Mouse (Mus musculus) thymus, postnatal 14 days (tissue): ENCODE results near the gene Nup93.

Source experiments
- DNase-seq: peaks from one replicate; pipeline ENCODE4 v3.0.0; 2021

Nup93 gene

GRCm38 (mm10) chr8:94187290-94188002 is 26.9 kb upstream of the Nup93 start:
- DNase-seq = no peak

- no peak for DNase-seq
Measured at GRCm38 (mm10) chr8:94189275-94190031, 24.9 kb upstream of the Nup93 start.

DNA sequence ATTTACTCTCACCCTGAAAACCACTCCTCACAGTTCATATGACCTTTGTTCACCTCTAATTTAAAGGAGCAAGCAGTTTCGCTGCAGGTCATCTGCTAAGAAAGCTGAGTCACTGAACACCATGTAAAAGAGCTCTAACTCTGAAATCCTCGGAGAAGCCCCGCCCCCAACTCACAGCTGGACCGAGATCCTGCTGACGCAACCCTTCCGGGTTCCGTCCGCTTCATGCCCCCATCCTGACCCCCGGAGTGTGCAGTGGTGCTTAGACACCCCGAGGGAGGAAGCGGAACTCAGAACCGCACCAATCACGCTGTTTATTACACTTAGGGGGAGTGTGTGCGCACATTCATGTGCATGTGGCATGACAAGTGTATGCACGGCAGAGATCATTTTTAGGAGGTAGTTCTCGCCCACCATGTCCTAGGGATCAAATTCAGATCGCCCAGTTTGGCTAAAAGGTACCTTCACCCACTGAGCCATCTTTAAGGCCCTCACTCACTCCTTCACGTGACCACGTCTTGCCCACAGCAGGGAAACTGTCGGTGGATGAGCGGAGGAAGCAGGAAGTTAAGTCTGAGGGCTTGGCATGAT is 23.2 kb upstream of the Nup93 start:
- peak; percentile 86 for DNase-seq

GRCm38 (mm10) chr8:94192926-94193325 is 21.4 kb upstream of the Nup93 start:
- DNase-seq = no peak

GRCm38 (mm10) chr8:94194591-94195223 is 19.7 kb upstream of the Nup93 start:
- DNase-seq = no peak

GRCm38 (mm10) chr8:94199202-94199869 is 15.0 kb upstream of the Nup93 start:
- DNase-seq = peak; percentile 57

DNA sequence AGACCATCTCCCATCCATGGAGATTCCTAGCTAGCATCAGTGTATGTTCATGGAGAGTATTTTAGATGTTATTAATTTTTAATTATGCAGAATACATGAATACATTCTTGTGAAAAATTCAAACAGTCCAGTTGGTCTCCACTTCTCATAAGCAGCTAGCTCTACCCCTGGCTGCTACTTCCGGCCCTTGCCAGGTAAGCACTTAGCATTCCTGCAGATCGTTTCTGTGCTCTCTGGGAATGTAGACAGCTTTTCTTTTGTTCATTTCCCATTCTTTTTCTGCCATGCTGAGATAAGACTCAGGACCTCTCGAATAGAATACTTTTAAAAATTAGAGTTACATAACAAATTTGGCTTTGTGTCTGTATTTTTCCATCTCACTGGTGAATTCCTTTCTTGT is 10.3 kb upstream of the Nup93 start:
- no peak for DNase-seq

GRCm38 (mm10) chr8:94205736-94206135 is 8.6 kb upstream of the Nup93 start:
- peak; percentile 67 for DNase-seq

- DNase-seq = no peak
Measured at GRCm38 (mm10) chr8:94206256-94206655, 8.1 kb upstream of the Nup93 start.

- DNase-seq = no peak
Measured at GRCm38 (mm10) chr8:94207491-94207890, 6.9 kb upstream of the Nup93 start.

DNA sequence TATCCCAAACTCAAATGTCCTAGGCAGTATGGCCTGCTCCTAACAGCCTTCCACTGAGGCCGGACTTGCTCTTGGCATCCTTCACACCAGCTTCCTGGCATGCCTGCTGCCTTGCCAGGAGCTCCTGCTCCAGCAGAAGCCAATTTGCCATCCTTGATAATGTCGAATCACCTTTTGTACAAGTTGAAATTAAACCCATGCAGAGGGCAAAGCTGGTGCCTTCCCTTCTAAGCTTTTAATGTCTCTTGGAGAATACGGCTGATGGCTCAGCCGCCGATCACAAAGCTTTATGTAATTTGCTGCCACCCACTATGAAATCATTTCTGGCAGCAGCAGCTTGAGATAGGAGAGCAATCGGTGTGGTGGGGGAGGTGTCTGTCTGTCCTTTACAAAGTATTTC is 4.7 kb upstream of the Nup93 start:
- no peak for DNase-seq

DNA sequence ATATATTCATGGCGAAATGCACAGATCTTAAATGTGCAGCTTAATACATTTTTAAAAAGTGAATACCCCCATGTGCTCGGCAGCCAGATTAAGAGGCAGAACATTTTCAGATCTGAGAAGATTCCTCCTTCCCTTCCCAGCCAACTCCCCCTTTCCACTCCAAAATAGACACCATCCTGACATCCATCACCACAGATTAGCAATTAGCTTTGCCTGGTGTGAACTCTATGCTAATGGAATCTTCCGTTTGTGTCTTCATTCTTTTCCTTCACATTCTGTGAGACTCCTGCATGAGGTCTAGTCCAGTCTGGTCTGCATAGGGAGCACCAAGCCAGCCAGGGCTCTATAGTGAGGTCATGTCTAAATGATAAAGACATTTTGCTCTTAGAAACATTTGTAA is 4.1 kb upstream of the Nup93 start:
- no peak for DNase-seq

GRCm38 (mm10) chr8:94213819-94214218 is 545 bp upstream of the Nup93 start:
- DNase-seq = peak; percentile 5

- DNase-seq = no peak
Measured at GRCm38 (mm10) chr8:94227381-94227939, 13.1 kb downstream of the Nup93 start.

DNA sequence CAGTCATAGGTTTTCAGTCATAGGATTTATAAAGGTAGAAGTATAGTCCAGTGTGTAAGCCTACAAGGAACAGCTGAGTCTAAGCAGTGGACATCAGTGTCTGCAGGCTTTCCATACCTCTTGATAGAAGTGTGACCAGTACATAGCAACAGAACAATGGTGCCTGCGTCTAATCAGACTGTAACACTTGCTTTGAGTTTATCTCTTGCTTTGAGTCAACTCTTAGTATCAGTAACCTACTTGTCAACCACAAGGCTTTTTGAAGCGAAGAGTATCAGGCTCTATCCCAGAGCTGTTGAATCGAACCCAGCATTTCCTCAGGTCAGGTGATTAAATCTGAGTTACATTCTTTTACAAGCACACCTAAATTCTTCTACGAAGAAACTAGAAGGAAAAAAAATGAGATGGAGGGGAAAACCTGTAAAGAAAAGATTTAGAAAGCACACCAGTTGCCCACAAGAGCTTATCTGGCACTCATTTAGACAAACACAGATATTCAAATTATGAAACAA is 25.9 kb downstream of the Nup93 start:
- DNase-seq = no peak

- DNase-seq = no peak
Measured at GRCm38 (mm10) chr8:94249836-94250435, 35.6 kb downstream of the Nup93 start.

GRCm38 (mm10) chr8:94258881-94259280 is 44.5 kb downstream of the Nup93 start:
- no peak for DNase-seq

DNA sequence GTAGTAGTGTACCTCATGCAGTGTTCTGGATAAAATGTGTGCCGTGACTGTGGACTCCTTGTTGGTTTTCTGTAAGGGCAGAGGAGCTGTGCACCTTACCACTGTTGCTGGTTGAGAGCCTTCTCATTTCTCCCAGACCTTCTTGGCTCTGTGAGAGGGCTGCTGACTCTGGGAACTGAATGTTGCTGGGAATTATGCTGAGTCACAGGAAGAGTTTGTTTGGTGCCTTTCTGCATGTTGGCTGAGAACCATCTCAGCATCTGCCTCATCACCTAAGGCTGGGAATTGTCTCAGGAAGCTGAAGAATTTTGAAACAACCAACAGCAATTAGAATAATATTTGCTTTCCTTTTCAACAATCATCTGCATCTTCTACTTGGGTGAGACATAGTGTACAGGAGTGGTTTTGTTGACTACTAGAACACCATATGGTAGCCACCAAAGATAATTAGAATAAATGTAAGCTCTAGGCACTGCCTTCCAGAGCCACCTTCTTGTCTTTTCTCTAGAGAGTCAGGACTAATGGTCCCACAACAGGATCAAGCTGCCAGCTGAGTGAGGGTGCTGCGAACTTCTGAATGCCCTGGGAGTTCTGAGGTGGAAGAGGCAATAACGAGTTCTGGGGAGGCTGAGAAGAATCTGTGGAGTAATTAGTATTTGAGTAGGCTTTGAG is 48.4 kb downstream of the Nup93 start:
- no peak for DNase-seq

DNA sequence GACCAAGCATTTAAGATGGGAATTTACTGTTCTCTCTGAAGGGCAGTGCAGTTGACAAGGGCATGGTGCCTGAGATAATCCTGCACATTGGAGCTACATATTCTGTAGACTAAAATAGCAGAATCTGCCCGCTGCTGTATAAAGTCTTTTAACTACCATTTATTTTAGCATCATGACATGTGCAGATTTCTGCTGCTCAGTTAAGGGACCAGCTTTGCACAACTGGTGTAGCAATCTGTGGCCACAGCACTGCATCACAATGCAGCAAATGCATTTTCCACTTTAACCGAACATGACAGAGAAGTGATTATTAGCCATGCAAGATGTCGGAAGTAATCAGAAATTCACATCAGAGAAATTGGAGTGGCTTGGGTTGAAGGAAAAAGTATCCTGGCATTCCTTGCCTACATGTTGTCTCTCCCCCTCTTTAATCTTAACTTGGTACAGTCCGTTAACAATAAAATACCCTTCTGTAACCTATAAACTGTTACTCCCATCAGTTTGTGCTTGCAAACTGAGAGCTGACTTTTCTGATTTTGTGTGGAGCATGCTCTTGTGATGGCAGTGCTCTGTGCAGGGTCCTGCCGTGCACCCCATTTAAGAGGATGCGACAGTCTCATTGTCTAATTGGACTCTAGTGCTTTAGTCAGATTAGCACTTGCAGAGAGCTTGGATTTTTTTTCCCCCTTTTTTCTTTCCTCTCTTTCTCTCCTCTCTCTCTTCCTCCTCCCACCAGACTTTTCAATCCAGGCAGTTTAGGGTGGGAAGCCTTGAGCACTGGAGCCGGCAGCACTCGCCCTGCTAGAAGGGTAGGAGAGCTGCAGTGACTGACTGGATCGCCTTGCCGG is 52.2 kb downstream of the Nup93 start:
- DNase-seq = no peak

GRCm38 (mm10) chr8:94268359-94268890 is 54.1 kb downstream of the Nup93 start:
- DNase-seq = no peak
